Mouse (Mus musculus): ENCODE results near the gene Phf5a.
"Not testable (repeated sequence)": the region's sequence is repeated elsewhere in the genome, so short reads cannot be mapped to it uniquely, and the experiment has no call there.

The Phf5a gene

GRCm38 (mm10) chr15:81871604-81872261 is at the start of gene Phf5a:
Gene Phf5a, minus strand, starts transcription at chr15:81871911.
- peak; percentile 93 for DNase-seq

GRCm38 (mm10) chr15:81921255-81921654 is 49.5 kb upstream of the Phf5a start:
- DNase-seq = peak; percentile 25

- no peak for DNase-seq
Observed at GRCm38 (mm10) chr15:81920546-81921217, 49.0 kb upstream of the Phf5a start.

GRCm38 (mm10) chr15:81919062-81919461 is 47.4 kb upstream of the Phf5a start:
- no peak for DNase-seq

- DNase-seq = peak; percentile 84
Observed at GRCm38 (mm10) chr15:81917621-81918463, 46.1 kb upstream of the Phf5a start.

GRCm38 (mm10) chr15:81917201-81917600 is 45.5 kb upstream of the Phf5a start:
- no peak for DNase-seq

- no peak for DNase-seq
Observed at GRCm38 (mm10) chr15:81915663-81916062, 44.0 kb upstream of the Phf5a start.

GRCm38 (mm10) chr15:81914668-81915067 is 43.0 kb upstream of the Phf5a start:
- DNase-seq = no peak

GRCm38 (mm10) chr15:81912498-81912897 is 40.8 kb upstream of the Phf5a start:
- no peak for DNase-seq

GRCm38 (mm10) chr15:81908767-81909166 is 37.1 kb upstream of the Phf5a start:
- not testable (repeated sequence) for DNase-seq

- DNase-seq = peak; percentile 22
Observed at GRCm38 (mm10) chr15:81907953-81908352, 36.2 kb upstream of the Phf5a start.

GRCm38 (mm10) chr15:81904939-81905338 is 33.2 kb upstream of the Phf5a start:
- peak; percentile 92 for DNase-seq

GRCm38 (mm10) chr15:81898751-81899150 is 27.0 kb upstream of the Phf5a start:
- no peak for DNase-seq

GRCm38 (mm10) chr15:81897607-81898285 is 26.0 kb upstream of the Phf5a start:
- DNase-seq = no peak

GRCm38 (mm10) chr15:81896407-81896806 is 24.7 kb upstream of the Phf5a start:
- DNase-seq = no peak

- peak; percentile 90 for DNase-seq
Observed at GRCm38 (mm10) chr15:81894002-81894401, 22.3 kb upstream of the Phf5a start.

GRCm38 (mm10) chr15:81891822-81892580 is 20.3 kb upstream of the Phf5a start:
- DNase-seq = no peak

GRCm38 (mm10) chr15:81891140-81891802 is 19.6 kb upstream of the Phf5a start:
- no peak for DNase-seq

- DNase-seq = no peak
Observed at GRCm38 (mm10) chr15:81889175-81889574, 17.5 kb upstream of the Phf5a start.

- DNase-seq = peak; percentile 58
Observed at GRCm38 (mm10) chr15:81886795-81887550, 15.3 kb upstream of the Phf5a start.

- DNase-seq = no peak
Observed at GRCm38 (mm10) chr15:81885418-81885934, 13.8 kb upstream of the Phf5a start.
